Mouse (Mus musculus) MEL (cell line): ENCODE measurements around the gene Tec. TPM values are rescaled to one million over a fixed set of nuclear protein-coding genes. Genes with fewer than 3 reads are reported as not detected.

Experiments used
- DNase-seq: peaks from one replicate; pipeline ENCODE4 v3.0.0; 2011; ENCODE audit warnings: low read depth, low spot score
- H3K27ac ChIP-seq: 2 replicates; pipeline ENCODE4 v1.5.1; 2012; ENCODE audit warnings: low read depth, mild to moderate bottlenecking, control low read depth, low read length, moderate library complexity; ENCODE audit not compliant: control insufficient read depth
- H3K27me3 ChIP-seq, 2 experiments: fragments of 150-350 bp in 1 of 2; sonication (generic) in 1 of 2; 2 replicates each; pipeline ENCODE4 v1.6.1; 2012; ENCODE audit warnings: low read length in 2 of 2, mild to moderate bottlenecking in 2 of 2, improper control_type of control experiment in 1 of 2, moderate library complexity in 1 of 2; ENCODE audit not compliant: insufficient read depth in 2 of 2, control insufficient read depth in 1 of 2
- H3K36me3 ChIP-seq, 2 experiments: 2 replicates each; pipeline ENCODE4 v1.6.1; 2012 to 2014; ENCODE audit warnings: low read length in 2 of 2, improper control_type of control experiment in 1 of 2, inconsistent platforms in 1 of 2, mild to moderate bottlenecking in 1 of 2; ENCODE audit not compliant: insufficient read depth in 2 of 2, control insufficient read depth in 1 of 2
- H3K4me1 ChIP-seq, 2 experiments: fragments of 150-350 bp in 1 of 2; sonication (generic) in 1 of 2; 2 replicates each; pipeline ENCODE4 v1.6.1; 2012; ENCODE audit warnings: low read length in 2 of 2, improper control_type of control experiment in 1 of 2, mild to moderate bottlenecking in 1 of 2; ENCODE audit not compliant: insufficient read depth in 2 of 2, control insufficient read depth in 1 of 2
- H3K4me3 ChIP-seq, 2 experiments: fragments of 150-350 bp in 1 of 2; sonication (generic) in 1 of 2; 2 replicates each; pipeline ENCODE4 v1.5.1; 2012; ENCODE audit warnings: low read depth in 2 of 2, low read length in 2 of 2, mild to moderate bottlenecking in 2 of 2, moderate library complexity in 2 of 2, control low read depth in 1 of 2, improper control_type of control experiment in 1 of 2; ENCODE audit not compliant: control insufficient read depth in 1 of 2, insufficient read depth in 1 of 2
- H3K79me2 ChIP-seq: 2 replicates; pipeline ENCODE4 v1.6.1; 2012; ENCODE audit warnings: mild to moderate bottlenecking, low read length, moderate library complexity; ENCODE audit not compliant: control insufficient read depth, poor library complexity, insufficient read depth
- H3K9ac ChIP-seq: 2 replicates; pipeline ENCODE4 v1.6.1; 2012; ENCODE audit warnings: low read depth, mild to moderate bottlenecking, control low read depth, low read length, moderate library complexity; ENCODE audit not compliant: control insufficient read depth, poor library complexity, severe bottlenecking
- H3K9me3 ChIP-seq: fragments of 150-350 bp; sonication (generic); replicated peaks from 2 replicates; pipeline ENCODE4 v1.6.1; 2012; ENCODE audit warnings: mild to moderate bottlenecking, low read length, improper control_type of control experiment, moderate library complexity; ENCODE audit not compliant: insufficient read depth
- CHD2 ChIP-seq: IDR thresholded peaks from 2 replicates; pipeline ENCODE4 v1.6.1; 2011; ENCODE audit warnings: low read length, improper control_type of control experiment
- CTCF ChIP-seq, 3 experiments: IDR thresholded peaks in 2 of 3; conservative IDR thresholded peaks in 1 of 3; 2 replicates each; pipeline ENCODE4 v1.5.1; 2011 to 2012; ENCODE audit warnings: low read length in 3 of 3, low read depth in 2 of 3, mild to moderate bottlenecking in 2 of 3, improper control_type of control experiment in 1 of 3, inconsistent platforms in 1 of 3, mixed read lengths in 1 of 3, moderate library complexity in 1 of 3; ENCODE audit not compliant: control insufficient read depth in 1 of 3, insufficient read depth in 1 of 3, poor library complexity in 1 of 3, severe bottlenecking in 1 of 3
- ELF1 ChIP-seq: IDR thresholded peaks from 2 replicates; pipeline ENCODE4 v1.6.1; 2014; ENCODE audit warnings: low read depth, mild to moderate bottlenecking, inconsistent platforms, low read length, improper control_type of control experiment, moderate library complexity
- GABPA ChIP-seq: IDR thresholded peaks from 2 replicates; pipeline ENCODE4 v1.6.1; 2012; ENCODE audit warnings: low read depth, mild to moderate bottlenecking, inconsistent platforms, low read length, improper control_type of control experiment, moderate library complexity
- GATA1 ChIP-seq: IDR thresholded peaks from 2 replicates; pipeline ENCODE4 v1.6.1; 2011; ENCODE audit warnings: low read depth, low read length, improper control_type of control experiment
- HCFC1 ChIP-seq: IDR thresholded peaks from 2 replicates; pipeline ENCODE4 v1.6.1; 2012; ENCODE audit warnings: low read depth, mild to moderate bottlenecking, inconsistent platforms, low read length, improper control_type of control experiment, moderate library complexity
- JUND ChIP-seq: IDR thresholded peaks from 2 replicates; pipeline ENCODE4 v1.6.1; 2011; ENCODE audit warnings: low read depth, mild to moderate bottlenecking, improper control_type of control experiment, low read length
- KAT2A ChIP-seq: conservative IDR thresholded peaks from 2 replicates; pipeline ENCODE4 v1.6.1; 2012; ENCODE audit warnings: low read depth, low read length, improper control_type of control experiment, inconsistent platforms
- MAFK ChIP-seq: IDR thresholded peaks from 2 replicates; pipeline ENCODE4 v1.6.1; 2011; ENCODE audit warnings: low read depth, mild to moderate bottlenecking, low read length, improper control_type of control experiment, borderline replicate concordance
- MAX ChIP-seq: IDR thresholded peaks from 2 replicates; pipeline ENCODE4 v1.6.1; 2011; ENCODE audit warnings: low read length, improper control_type of control experiment
- MEF2A ChIP-seq: IDR thresholded peaks from 2 replicates; pipeline ENCODE4 v1.6.1; 2014; ENCODE audit warnings: low read depth, mild to moderate bottlenecking, inconsistent platforms, low read length, improper control_type of control experiment; ENCODE audit not compliant: poor library complexity, insufficient replicate concordance, severe bottlenecking; ENCODE audit errors: extremely low read depth
- MYC ChIP-seq: IDR thresholded peaks from 2 replicates; pipeline ENCODE4 v1.6.1; 2011; ENCODE audit warnings: low read depth, mild to moderate bottlenecking, low read length, improper control_type of control experiment, moderate library complexity
- NELFE ChIP-seq: IDR thresholded peaks from 2 replicates; pipeline ENCODE4 v1.6.1; 2011; ENCODE audit warnings: low read depth, low read length, improper control_type of control experiment
- POLR2AphosphoS5 ChIP-seq: IDR thresholded peaks from 2 replicates; pipeline ENCODE4 v1.6.1; 2012; ENCODE audit warnings: low read depth, borderline replicate concordance, mild to moderate bottlenecking, inconsistent platforms, low read length, moderate library complexity, mixed read lengths
- RAD21 ChIP-seq: IDR thresholded peaks from 2 replicates; pipeline ENCODE4 v1.6.1; 2011; ENCODE audit warnings: mild to moderate bottlenecking, low read depth, low read length, improper control_type of control experiment
- SIN3A ChIP-seq: IDR thresholded peaks from 2 replicates; pipeline ENCODE4 v1.6.1; 2012; ENCODE audit warnings: low read length, improper control_type of control experiment, inconsistent platforms
- SMC3 ChIP-seq: IDR thresholded peaks from 2 replicates; pipeline ENCODE4 v1.6.1; 2011; ENCODE audit warnings: low read depth, low read length, improper control_type of control experiment
- TAL1 ChIP-seq: IDR thresholded peaks from 2 replicates; pipeline ENCODE4 v1.6.1; 2012; ENCODE audit warnings: mild to moderate bottlenecking, inconsistent platforms, low read length, moderate library complexity, mixed read lengths
- TCF12 ChIP-seq: IDR thresholded peaks from 2 replicates; pipeline ENCODE4 v1.6.1; 2014; ENCODE audit warnings: low read depth, mild to moderate bottlenecking, inconsistent platforms, low read length, improper control_type of control experiment, moderate library complexity
- UBTF ChIP-seq: IDR thresholded peaks from 2 replicates; pipeline ENCODE4 v1.6.1; 2012; ENCODE audit warnings: low read depth, mild to moderate bottlenecking, inconsistent platforms, low read length, improper control_type of control experiment, moderate library complexity, borderline replicate concordance; ENCODE audit not compliant: insufficient read depth
- USF1 ChIP-seq: IDR thresholded peaks from 2 replicates; pipeline ENCODE4 v1.6.1; 2014; ENCODE audit warnings: low read depth, mild to moderate bottlenecking, inconsistent platforms, low read length, improper control_type of control experiment, moderate library complexity
- USF2 ChIP-seq, 2 experiments: IDR thresholded peaks; 2 replicates each; pipeline ENCODE4 v1.6.1; 2011 to 2012; ENCODE audit warnings: improper control_type of control experiment in 2 of 2, low read length in 2 of 2, borderline replicate concordance in 1 of 2, inconsistent platforms in 1 of 2, low read depth in 1 of 2, mild to moderate bottlenecking in 1 of 2; ENCODE audit not compliant: insufficient read depth in 1 of 2
- ZKSCAN1 ChIP-seq: IDR thresholded peaks from 2 replicates; pipeline ENCODE4 v1.6.1; 2012; ENCODE audit warnings: low read depth, mild to moderate bottlenecking, inconsistent platforms, low read length, improper control_type of control experiment, moderate library complexity
- ZNF384 ChIP-seq: IDR thresholded peaks from 2 replicates; pipeline ENCODE4 v1.6.1; 2012; ENCODE audit warnings: low read depth, mild to moderate bottlenecking, inconsistent platforms, low read length, improper control_type of control experiment
- polyA plus RNA-seq, 2 experiments: library from polyadenylated mRNA; stranded (reverse) in 1 of 2; unstranded in 1 of 2; fragments of >175 nt in 1 of 2; fragments of >200 nt in 1 of 2; gene quantifications; 2 replicates each; pipeline versions ENCODE4 v1.2.1 to v1.2.4; 2012; ENCODE audit warnings: low replicate concordance in 2 of 2, low read depth in 1 of 2; ENCODE audit not compliant: insufficient read length in 2 of 2, insufficient read depth in 1 of 2, missing spikeins in 1 of 2
- total RNA-seq: library from RNA; depleted of rRNA; stranded (reverse); fragments of 300-350 nt; gene quantifications from 2 replicates; pipeline ENCODE4 v1.2.3, GENCODE M21; 2012

Tec gene
- total and polyA plus RNA-seq, 3 experiments = 44.8 to 61.1 TPM; not detected in 1

GRCm38 (mm10) chr5:72785451-72785850 lies 82.8 kb downstream of the Tec start:
- TF ChIP-seq CTCF (IDR thresholded peaks at IDR 0.05 in 2 of 3, conservative IDR thresholded peaks at IDR 0.05 in 1 of 3; ENCODE audit: control insufficient read depth in 1 of 3, insufficient read depth in 1 of 3, low read depth in 2 of 3, low read length in 3 of 3, poor library complexity in 1 of 3, severe bottlenecking in 1 of 3) = peak in 1 of 3 experiments; percentile 16; a peak in 2 of 6 replicates
- TF ChIP-seq TAL1 = no peak
- H3K4me3 ChIP-seq = no peak overlapping the region
- H3K27me3 ChIP-seq = no peaks in the 10 kb centered on the region
- H3K79me2 ChIP-seq = no peaks in the 10 kb centered on the region
- H3K9ac ChIP-seq = no peak overlapping the region
- H3K4me1 ChIP-seq = peaks cover 4 to 7% of the 10 kb centered on the region in 2 experiments
- no peak overlapping the region for H3K27ac ChIP-seq
- H3K9me3 ChIP-seq = no peaks in the 10 kb centered on the region
- peaks cover 8 to 26% of the 10 kb centered on the region in 2 experiments for H3K36me3 ChIP-seq
- no peak for DNase-seq

- no peak for DNase-seq
- TF ChIP-seq MYC (no peak), TAL1 (no peak), GATA1 (no peak), RAD21 (no peak), ZKSCAN1 (no peak), GABPA (no peak), MAX (no peak), ZNF384 (no peak)
- TF ChIP-seq, all 39 proteins: peak for 0
- no peak overlapping the region for H3K9ac ChIP-seq
- peaks cover 8 to 31% of the 10 kb centered on the region in 2 experiments for H3K36me3 ChIP-seq
- H3K9me3 ChIP-seq = no peaks in the 10 kb centered on the region
- H3K27me3 ChIP-seq = no peaks in the 10 kb centered on the region
- H3K79me2 ChIP-seq = no peaks in the 10 kb centered on the region
- no peak overlapping the region for H3K4me3 ChIP-seq
- no peak overlapping the region for H3K27ac ChIP-seq
- peaks cover 4 to 7% of the 10 kb centered on the region in 2 experiments for H3K4me1 ChIP-seq
Measured at GRCm38 (mm10) chr5:72784719-72785118, 83.6 kb downstream of the Tec start.

GRCm38 (mm10) chr5:72783957-72784356 lies 84.3 kb downstream of the Tec start:
- Histone ChIP-seq H3K79me2 (no peaks in the 10 kb centered on the region), H3K9me3 (no peaks in the 10 kb centered on the region), H3K9ac (no peak overlapping the region), H3K4me1 (peaks cover 4 to 7% of the 10 kb centered on the region in 2 experiments), H3K36me3 (peaks cover 8 to 37% of the 10 kb centered on the region in 2 experiments), H3K27me3 (no peaks in the 10 kb centered on the region), H3K4me3 (no peak overlapping the region), H3K27ac (no peak overlapping the region)
- DNase-seq = no peak
- TF ChIP-seq KAT2A = no peak
- no peak for TF ChIP-seq USF1
- no peak for TF ChIP-seq SIN3A
- TF ChIP-seq CTCF (IDR thresholded peaks at IDR 0.05 in 2 of 3, conservative IDR thresholded peaks at IDR 0.05 in 1 of 3; ENCODE audit: control insufficient read depth in 1 of 3, insufficient read depth in 1 of 3, low read depth in 2 of 3, low read length in 3 of 3, poor library complexity in 1 of 3, severe bottlenecking in 1 of 3) = no peak
- TF ChIP-seq JUND = no peak
- TF ChIP-seq MEF2A = no peak
- no peak for TF ChIP-seq POLR2AphosphoS5
- no peak for TF ChIP-seq MAFK
- no peak for TF ChIP-seq ZNF384
- TF ChIP-seq SMC3 = no peak
- TF ChIP-seq USF2 (IDR thresholded peaks at IDR 0.05; ENCODE audit: borderline replicate concordance in 1 of 2, insufficient read depth in 1 of 2, low read depth in 1 of 2, low read length in 2 of 2) = no peak
- no peak for TF ChIP-seq CHD2
- TF ChIP-seq NELFE = no peak
- TF ChIP-seq TCF12 = no peak
- TF ChIP-seq ELF1 = no peak
- TF ChIP-seq HCFC1 = no peak
- no peak for TF ChIP-seq UBTF
- no peak for TF ChIP-seq MAX
- no peak for TF ChIP-seq TAL1
